Mouse (Mus musculus): ENCODE data around the gene Hist1h2bg. TPM values are rescaled to one million over a fixed set of nuclear protein-coding genes. Genes with fewer than 3 reads are reported as not detected.
"Not testable (repeated sequence)": the region's sequence is repeated elsewhere in the genome, so short reads cannot be mapped to it uniquely, and the experiment has no call there.

Gene Hist1h2bg
- total and polyA plus RNA-seq, 2 experiments from 2014 or later, result 4.3 to 1,110 TPM

- no peaks in the 10 kb centered on the region for H3K36me3 ChIP-seq (replicated peaks; ENCODE audit: control insufficient read depth, insufficient read depth, low read length)
- H3K9me3 ChIP-seq (replicated peaks; ENCODE audit: control insufficient read depth, low read length), result no peaks in the 10 kb centered on the region
- DNase-seq (ENCODE audit: low spot score) (peak; percentile 5), ATAC-seq (ENCODE audit: insufficient read depth, low read depth) (no peak)
- WGBS, result 10% methylated on average over 1 of the region's 1 CpGs
- H3K4me3 ChIP-seq (ENCODE audit: low read depth, low read length), result peak overlapping the region; percentile 62
- H3K27me3 ChIP-seq (ENCODE audit: control insufficient read depth, insufficient read depth, low read length), result no peaks in the 10 kb centered on the region
- H3K4me1 ChIP-seq (ENCODE audit: control insufficient read depth, insufficient read depth), result peaks cover 21% of the 10 kb centered on the region; the same call in 1 of the 2 replicates
- TF ChIP-seq CTCF (IDR thresholded peaks at IDR 0.05; ENCODE audit: low read depth) (no peak), EP300 (IDR thresholded peaks at IDR 0.05; ENCODE audit: low read depth) (no peak)
- H3K27ac ChIP-seq (ENCODE audit: low read depth), result peak overlapping the region; percentile 99
- peak overlapping the region; percentile 64 for H3K9ac ChIP-seq (replicated peaks; ENCODE audit: low read depth, low read length)
- peak overlapping the region; percentile 74 for H3K4me2 ChIP-seq (ENCODE audit: low read depth, low read length)
Measured at GRCm38 (mm10) chr13:23586940-23587225, 15.7 kb downstream of the Hist1h2bg start.

GRCm38 (mm10) chr13:23591206-23591605, 20.0 kb downstream of the Hist1h2bg start:
- H3K9me3 ChIP-seq (replicated peaks; ENCODE audit: control insufficient read depth, low read length), result no peaks in the 10 kb centered on the region
- DNase-seq (ENCODE audit: low spot score) (no peak), ATAC-seq (ENCODE audit: insufficient read depth, low read depth) (no peak)
- WGBS, result 89% methylated on average over 7 of the region's 7 CpGs
- H3K4me3 ChIP-seq (ENCODE audit: low read depth, low read length), result no peak overlapping the region
- H3K36me3 ChIP-seq (replicated peaks; ENCODE audit: control insufficient read depth, insufficient read depth, low read length), result no peaks in the 10 kb centered on the region
- 0 out of 2 replicates have a peak, but pooled peaks cover 4% of the 10 kb centered on the region for H3K4me1 ChIP-seq (ENCODE audit: control insufficient read depth, insufficient read depth)
- TF ChIP-seq EP300 (IDR thresholded peaks at IDR 0.05; ENCODE audit: low read depth), result no peak
- no peak for TF ChIP-seq CTCF (IDR thresholded peaks at IDR 0.05; ENCODE audit: low read depth)
- no peak overlapping the region for H3K27ac ChIP-seq (ENCODE audit: low read depth)
- H3K4me2 ChIP-seq (ENCODE audit: low read depth, low read length), result no peak overlapping the region
- H3K9ac ChIP-seq (replicated peaks; ENCODE audit: low read depth, low read length), result no peak overlapping the region
- no peaks in the 10 kb centered on the region for H3K27me3 ChIP-seq (ENCODE audit: control insufficient read depth, insufficient read depth, low read length)

- H3K4me2 ChIP-seq (ENCODE audit: low read depth, low read length); H3K4me3 ChIP-seq (ENCODE audit: low read depth, low read length); H3K4me1 ChIP-seq (ENCODE audit: control insufficient read depth, insufficient read depth); ATAC-seq (ENCODE audit: insufficient read depth, low read depth); DNase-seq (ENCODE audit: low spot score); H3K9ac ChIP-seq (replicated peaks; ENCODE audit: low read depth, low read length); H3K27me3 ChIP-seq (ENCODE audit: control insufficient read depth, insufficient read depth, low read length); H3K27ac ChIP-seq (ENCODE audit: low read depth); H3K36me3 ChIP-seq (replicated peaks; ENCODE audit: control insufficient read depth, insufficient read depth, low read length); H3K9me3 ChIP-seq (replicated peaks; ENCODE audit: control insufficient read depth, low read length): not testable (repeated sequence)
- 64% methylated on average over 7 of the region's 7 CpGs for WGBS
Measured at GRCm38 (mm10) chr13:23591886-23592285, 20.7 kb downstream of the Hist1h2bg start.

- Histone ChIP-seq H3K9me3 (replicated peaks; ENCODE audit: control insufficient read depth, low read length) (no peaks in the 10 kb centered on the region), H3K9ac (replicated peaks; ENCODE audit: low read depth, low read length) (no peak overlapping the region), H3K4me3 (ENCODE audit: low read depth, low read length) (no peak overlapping the region), H3K36me3 (replicated peaks; ENCODE audit: control insufficient read depth, insufficient read depth, low read length) (no peaks in the 10 kb centered on the region), H3K27ac (ENCODE audit: low read depth) (peak overlapping the region; percentile 61; the same call in 1 of the 2 replicates), H3K27me3 (ENCODE audit: control insufficient read depth, insufficient read depth, low read length) (no peaks in the 10 kb centered on the region), H3K4me1 (ENCODE audit: control insufficient read depth, insufficient read depth) (no peaks in the 10 kb centered on the region), H3K4me2 (ENCODE audit: low read depth, low read length) (no peak overlapping the region)
- TF ChIP-seq CTCF (IDR thresholded peaks at IDR 0.05; ENCODE audit: low read depth), result no peak
- no peak for TF ChIP-seq EP300 (IDR thresholded peaks at IDR 0.05; ENCODE audit: low read depth)
- ATAC-seq (ENCODE audit: insufficient read depth, low read depth), result no peak
- WGBS, result 82% methylated on average over 7 of the region's 7 CpGs
- no peak for DNase-seq (ENCODE audit: low spot score)
Measured at GRCm38 (mm10) chr13:23592614-23593013, 21.4 kb downstream of the Hist1h2bg start.

- no peaks in the 10 kb centered on the region for H3K27me3 ChIP-seq (ENCODE audit: control insufficient read depth, insufficient read depth, low read length)
- TF ChIP-seq CTCF (IDR thresholded peaks at IDR 0.05; ENCODE audit: low read depth), result no peak
- no peak for TF ChIP-seq EP300 (IDR thresholded peaks at IDR 0.05; ENCODE audit: low read depth)
- DNase-seq (ENCODE audit: low spot score), result no peak
- no peak overlapping the region for H3K4me2 ChIP-seq (ENCODE audit: low read depth, low read length)
- WGBS, result 55% methylated on average over 5 of the region's 5 CpGs
- no peak overlapping the region for H3K9ac ChIP-seq (replicated peaks; ENCODE audit: low read depth, low read length)
- ATAC-seq (ENCODE audit: insufficient read depth, low read depth), result no peak; the same call in 1 of the 2 replicates
- H3K9me3 ChIP-seq (replicated peaks; ENCODE audit: control insufficient read depth, low read length), result no peaks in the 10 kb centered on the region
- peak overlapping the region; percentile 61; the same call in 1 of the 2 replicates for H3K27ac ChIP-seq (ENCODE audit: low read depth)
- H3K4me3 ChIP-seq (ENCODE audit: low read depth, low read length), result no peak overlapping the region
- H3K4me1 ChIP-seq (ENCODE audit: control insufficient read depth, insufficient read depth), result no peaks in the 10 kb centered on the region
- H3K36me3 ChIP-seq (replicated peaks; ENCODE audit: control insufficient read depth, insufficient read depth, low read length), result no peaks in the 10 kb centered on the region
Measured at GRCm38 (mm10) chr13:23593051-23593770, 22.0 kb downstream of the Hist1h2bg start.

GRCm38 (mm10) chr13:23595185-23595584, 24.0 kb downstream of the Hist1h2bg start:
- no peak for DNase-seq (ENCODE audit: low spot score)
- no peak for TF ChIP-seq CTCF (IDR thresholded peaks at IDR 0.05; ENCODE audit: low read depth)
- no peak for TF ChIP-seq EP300 (IDR thresholded peaks at IDR 0.05; ENCODE audit: low read depth)
- no peaks in the 10 kb centered on the region for H3K9me3 ChIP-seq (replicated peaks; ENCODE audit: control insufficient read depth, low read length)
- H3K27me3 ChIP-seq (ENCODE audit: control insufficient read depth, insufficient read depth, low read length), result no peaks in the 10 kb centered on the region
- H3K4me1 ChIP-seq (ENCODE audit: control insufficient read depth, insufficient read depth), result no peaks in the 10 kb centered on the region
- H3K36me3 ChIP-seq (replicated peaks; ENCODE audit: control insufficient read depth, insufficient read depth, low read length), result no peaks in the 10 kb centered on the region
- no peak overlapping the region for H3K4me2 ChIP-seq (ENCODE audit: low read depth, low read length)
- no peak for ATAC-seq (ENCODE audit: insufficient read depth, low read depth)
- H3K4me3 ChIP-seq (ENCODE audit: low read depth, low read length), result no peak overlapping the region
- no peak overlapping the region for H3K9ac ChIP-seq (replicated peaks; ENCODE audit: low read depth, low read length)
- H3K27ac ChIP-seq (ENCODE audit: low read depth), result no peak overlapping the region
- WGBS, result 62% methylated on average over 2 of the region's 2 CpGs

Data from heart, postnatal 0 days (tissue).